Mouse (Mus musculus) liver, embryonic 12.5 days (tissue): ENCODE measurements around the gene Stk17b. TPM values are rescaled to one million over a fixed set of nuclear protein-coding genes. Genes with fewer than 3 reads are reported as not detected.

ENCODE experiments used
- ATAC-seq: fragments of 200-750 bp; cut with Nextera tagmentation; 2 replicates; pipeline ENCODE4 v1.8.0; 2017; ENCODE audit warnings: moderate number of reproducible peaks, mild to moderate bottlenecking, moderate library complexity
- H3K27ac ChIP-seq: fragments of 300-500 bp; sonication (generic); 2 replicates; pipeline ENCODE4 v1.5.1; 2016; ENCODE audit warnings: mild to moderate bottlenecking
- H3K27me3 ChIP-seq: fragments of 300-500 bp; sonication (generic); replicated peaks from 2 replicates; pipeline ENCODE4 v1.6.1; 2016; ENCODE audit warnings: mild to moderate bottlenecking, moderate library complexity
- H3K36me3 ChIP-seq: fragments of 300-500 bp; sonication (generic); 2 replicates; pipeline ENCODE4 v1.6.1; 2016; ENCODE audit warnings: mild to moderate bottlenecking, moderate library complexity
- H3K4me1 ChIP-seq: fragments of 300-500 bp; sonication (generic); 2 replicates; pipeline ENCODE4 v1.6.1; 2016
- H3K4me2 ChIP-seq: fragments of 300-500 bp; sonication (generic); 2 replicates; pipeline ENCODE4 v1.6.1; 2016; ENCODE audit warnings: mild to moderate bottlenecking, moderate library complexity
- H3K4me3 ChIP-seq: fragments of 300-500 bp; sonication (generic); 2 replicates; pipeline ENCODE4 v1.5.1; 2016; ENCODE audit warnings: mild to moderate bottlenecking, moderate library complexity
- H3K9ac ChIP-seq: fragments of 300-500 bp; sonication (generic); 2 replicates; pipeline ENCODE4 v1.6.1; 2016; ENCODE audit warnings: mild to moderate bottlenecking, moderate library complexity
- H3K9me3 ChIP-seq: fragments of 300-500 bp; sonication (generic); replicated peaks from 2 replicates; pipeline ENCODE4 v1.6.1; 2016; ENCODE audit warnings: mild to moderate bottlenecking, moderate library complexity
- WGBS: fragments of 180-500 bp; shearing (Covaris S2); methylation state at CpG from one replicate; pipeline ENCODE4 v1.1.7; 2016; ENCODE audit not compliant: insufficient replicate concordance; 5-methylcytosine and 5-hydroxymethylcytosine counted together
- polyA plus RNA-seq: library from polyadenylated mRNA; unstranded; fragments of >200 nt; fragmentation: Nextera tagmentation; extraction: Ambion mirVana; gene quantifications from 2 replicates; pipeline ENCODE4 v1.2.1, GENCODE M21; 2016

The Stk17b gene
- 16.5 and 17.9 TPM in 2 replicates for polyA plus RNA-seq

GRCm38 (mm10) chr1:53784721-53785418, at the start of gene Stk17b:
TSS of gene Stk17b (minus strand) at chr1:53785224.
- peak within 1 kb of the TSS; percentile 95 for H3K27ac ChIP-seq
- no peaks in the 10 kb centered on the region for H3K9me3 ChIP-seq
- peak within 1 kb of the TSS; percentile 98 for H3K9ac ChIP-seq
- peak within 1 kb of the TSS; percentile 71 for H3K4me2 ChIP-seq
- ATAC-seq: peak; percentile 96
- H3K36me3 ChIP-seq: no peaks in the 10 kb centered on the region
- peak within 1 kb of the TSS; percentile 93 for H3K4me3 ChIP-seq
- WGBS: under 1% methylated on average over 77 of the region's 81 CpGs
- H3K4me1 ChIP-seq: peaks cover 21% of the 10 kb centered on the region
- H3K27me3 ChIP-seq: no peaks in the 10 kb centered on the region

GRCm38 (mm10) chr1:53830286-53830685, 45.3 kb upstream of the Stk17b start:
- H3K27me3 ChIP-seq: no peaks in the 10 kb centered on the region
- WGBS: 71% methylated on average over 5 of the region's 5 CpGs

GRCm38 (mm10) chr1:53829089-53829488, 44.1 kb upstream of the Stk17b start:
- WGBS: 81% methylated on average over 9 of the region's 9 CpGs
- no peak for ATAC-seq
- Histone ChIP-seq H3K4me3 (no peak overlapping the region), H3K9ac (no peak overlapping the region), H3K9me3 (no peaks in the 10 kb centered on the region), H3K27ac (no peak overlapping the region), H3K27me3 (no peaks in the 10 kb centered on the region), H3K36me3 (no peaks in the 10 kb centered on the region), H3K4me1 (no peaks in the 10 kb centered on the region), H3K4me2 (no peak overlapping the region)

More at GRCm38 (mm10) chr1:53830286-53830685, 45.3 kb upstream of the Stk17b start:
- Histone ChIP-seq H3K4me1 (no peaks in the 10 kb centered on the region), H3K9ac (no peak overlapping the region), H3K4me3 (no peak overlapping the region), H3K36me3 (no peaks in the 10 kb centered on the region), H3K4me2 (no peak overlapping the region), H3K9me3 (no peaks in the 10 kb centered on the region), H3K27ac (no peak overlapping the region)
- no peak for ATAC-seq

GRCm38 (mm10) chr1:53824446-53825337, 39.7 kb upstream of the Stk17b start:
- Histone ChIP-seq H3K36me3 (no peaks in the 10 kb centered on the region), H3K27ac (no peak overlapping the region), H3K4me2 (no peak overlapping the region), H3K4me3 (no peak overlapping the region), H3K9ac (no peak overlapping the region), H3K27me3 (no peaks in the 10 kb centered on the region), H3K4me1 (no peaks in the 10 kb centered on the region), H3K9me3 (no peaks in the 10 kb centered on the region)
- 68% methylated on average over 9 of the region's 9 CpGs for whole genome bisulfite sequencing
- no peak for ATAC-seq

- Histone ChIP-seq H3K27me3 (no peaks in the 10 kb centered on the region), H3K4me1 (no peaks in the 10 kb centered on the region), H3K9ac (no peak overlapping the region), H3K36me3 (no peaks in the 10 kb centered on the region), H3K4me2 (peak overlapping the region; percentile 27; the same call in 1 of the 2 replicates), H3K9me3 (no peaks in the 10 kb centered on the region), H3K27ac (no peak overlapping the region), H3K4me3 (no peak overlapping the region)
- ATAC-seq: no peak
- WGBS: 9% methylated on average over 10 of the region's 10 CpGs
These were observed 38.8 kb upstream of the Stk17b start for GRCm38 (mm10) chr1:53823687-53824445.

- H3K36me3 ChIP-seq: no peaks in the 10 kb centered on the region
- no peak for ATAC-seq
- no peak overlapping the region for H3K9ac ChIP-seq
- H3K4me1 ChIP-seq: no peaks in the 10 kb centered on the region
- H3K27ac ChIP-seq: no peak overlapping the region
- H3K9me3 ChIP-seq: no peaks in the 10 kb centered on the region
- no peak overlapping the region for H3K4me2 ChIP-seq
- no peaks in the 10 kb centered on the region for H3K27me3 ChIP-seq
- H3K4me3 ChIP-seq: no peak overlapping the region
These were observed 37.0 kb upstream of the Stk17b start for GRCm38 (mm10) chr1:53821983-53822382.

GRCm38 (mm10) chr1:53820041-53820632, 35.1 kb upstream of the Stk17b start:
- no peak overlapping the region for H3K4me2 ChIP-seq
- no peaks in the 10 kb centered on the region for H3K36me3 ChIP-seq
- no peak overlapping the region for H3K27ac ChIP-seq
- no peak overlapping the region for H3K4me3 ChIP-seq
- H3K9me3 ChIP-seq: no peaks in the 10 kb centered on the region
- H3K27me3 ChIP-seq: no peaks in the 10 kb centered on the region
- H3K4me1 ChIP-seq: no peaks in the 10 kb centered on the region
- no peak overlapping the region for H3K9ac ChIP-seq
- 65% methylated on average over 5 of the region's 5 CpGs for WGBS
- ATAC-seq: no peak

- H3K9me3 ChIP-seq: no peaks in the 10 kb centered on the region
- H3K27ac ChIP-seq: no peak overlapping the region
- no peak overlapping the region for H3K9ac ChIP-seq
- H3K4me2 ChIP-seq: no peak overlapping the region
- no peak overlapping the region for H3K4me3 ChIP-seq
- no peaks in the 10 kb centered on the region for H3K36me3 ChIP-seq
- ATAC-seq: no peak
- no peaks in the 10 kb centered on the region for H3K27me3 ChIP-seq
- no peaks in the 10 kb centered on the region for H3K4me1 ChIP-seq
- 33% methylated on average over 3 of the region's 3 CpGs for WGBS
These were observed 33.2 kb upstream of the Stk17b start for GRCm38 (mm10) chr1:53818072-53818862.

GRCm38 (mm10) chr1:53816353-53816752, 31.3 kb upstream of the Stk17b start:
- no peaks in the 10 kb centered on the region for H3K4me1 ChIP-seq
- H3K4me2 ChIP-seq: no peak overlapping the region
- no peak overlapping the region for H3K4me3 ChIP-seq
- H3K9ac ChIP-seq: no peak overlapping the region
- 70% methylated on average over 2 of the region's 2 CpGs for WGBS
- no peaks in the 10 kb centered on the region for H3K9me3 ChIP-seq
- no peak for ATAC-seq
- no peaks in the 10 kb centered on the region for H3K36me3 ChIP-seq
- H3K27me3 ChIP-seq: no peaks in the 10 kb centered on the region
- no peak overlapping the region for H3K27ac ChIP-seq

- no peak for ATAC-seq
- no peaks in the 10 kb centered on the region for H3K27me3 ChIP-seq
- no peak overlapping the region for H3K4me2 ChIP-seq
- H3K9ac ChIP-seq: no peak overlapping the region
- no peaks in the 10 kb centered on the region for H3K36me3 ChIP-seq
- no peak overlapping the region for H3K27ac ChIP-seq
- no peak overlapping the region for H3K4me3 ChIP-seq
- H3K9me3 ChIP-seq: no peaks in the 10 kb centered on the region
- no peaks in the 10 kb centered on the region for H3K4me1 ChIP-seq
- 46% methylated on average over 2 of the region's 2 CpGs for WGBS
These were observed 29.2 kb upstream of the Stk17b start for GRCm38 (mm10) chr1:53814077-53814705.

- no peak for ATAC-seq
- Histone ChIP-seq H3K9ac (no peak overlapping the region), H3K4me1 (no peaks in the 10 kb centered on the region), H3K4me3 (no peak overlapping the region), H3K4me2 (no peak overlapping the region), H3K36me3 (no peaks in the 10 kb centered on the region), H3K27ac (no peak overlapping the region), H3K27me3 (no peaks in the 10 kb centered on the region), H3K9me3 (no peaks in the 10 kb centered on the region)
- 76% methylated on average over 4 of the region's 4 CpGs for WGBS
These were observed 26.9 kb upstream of the Stk17b start for GRCm38 (mm10) chr1:53811919-53812318.
